Mouse (Mus musculus) CH12.LX (cell line): ENCODE measurements at regions not wholly inside any gene's neighbourhood (a gene's known extent, or its start where the extent isn't known, plus 50 kb on each side); places are given as distances from the start of the nearest gene placed in this dataset.

ENCODE experiments used
- CHD1 ChIP-seq: IDR thresholded peaks from 2 replicates; pipeline ENCODE4 v1.6.1; 2012; ENCODE audit warnings: low read depth, low read length, improper control_type of control experiment, inconsistent platforms
- CTCF ChIP-seq, 2 experiments: IDR thresholded peaks in 1 of 2; conservative IDR thresholded peaks in 1 of 2; 2 replicates each; pipeline ENCODE4 v1.5.1; 2011 to 2012; ENCODE audit warnings: low read depth in 2 of 2, low read length in 2 of 2, improper control_type of control experiment in 1 of 2, inconsistent platforms in 1 of 2, mild to moderate bottlenecking in 1 of 2, moderate library complexity in 1 of 2
- EP300 ChIP-seq: IDR thresholded peaks from 2 replicates; pipeline ENCODE4 v1.6.1; 2011; ENCODE audit warnings: low read length, improper control_type of control experiment
- NRF1 ChIP-seq: IDR thresholded peaks from 2 replicates; pipeline ENCODE4 v1.6.1; 2014; ENCODE audit warnings: low read depth, mild to moderate bottlenecking, inconsistent platforms, low read length, improper control_type of control experiment, moderate library complexity
- PAX5 ChIP-seq: IDR thresholded peaks from 2 replicates; pipeline ENCODE4 v1.6.1; 2012; ENCODE audit warnings: low read length, inconsistent platforms, mixed read lengths
- RAD21 ChIP-seq: IDR thresholded peaks from 2 replicates; pipeline ENCODE4 v1.6.1; 2011; ENCODE audit warnings: low read depth, mild to moderate bottlenecking, low read length, improper control_type of control experiment, moderate library complexity
- UBTF ChIP-seq: IDR thresholded peaks from 2 replicates; pipeline ENCODE4 v1.6.1; 2012; ENCODE audit warnings: low read depth, mild to moderate bottlenecking, inconsistent platforms, low read length, improper control_type of control experiment, moderate library complexity
- USF2 ChIP-seq: conservative IDR thresholded peaks from 2 replicates; pipeline ENCODE4 v1.6.1; 2011; ENCODE audit warnings: low read depth, low read length, improper control_type of control experiment
- ZMIZ1 ChIP-seq: IDR thresholded peaks from 2 replicates; pipeline ENCODE4 v1.6.1; 2012; ENCODE audit warnings: low read depth, mild to moderate bottlenecking, inconsistent platforms, low read length, improper control_type of control experiment

- TF ChIP-seq PAX5 (no peak), CTCF (conservative IDR thresholded peaks at IDR 0.05 in 1 of 2, IDR thresholded peaks at IDR 0.05 in 1 of 2; ENCODE audit: low read depth in 2 of 2, low read length in 2 of 2) (no peak), EP300 (no peak), USF2 (no peak), UBTF (no peak), CHD1 (no peak), RAD21 (no peak), ZMIZ1 (no peak), NRF1 (no peak)
Measured at GRCm38 (mm10) chr17:3019631-3020391, 95.0 kb upstream of the Scaf8 start.
